Mouse (Mus musculus): Measurements from ENCODE around the gene Zfp112.

Gene Zfp112

DNA sequence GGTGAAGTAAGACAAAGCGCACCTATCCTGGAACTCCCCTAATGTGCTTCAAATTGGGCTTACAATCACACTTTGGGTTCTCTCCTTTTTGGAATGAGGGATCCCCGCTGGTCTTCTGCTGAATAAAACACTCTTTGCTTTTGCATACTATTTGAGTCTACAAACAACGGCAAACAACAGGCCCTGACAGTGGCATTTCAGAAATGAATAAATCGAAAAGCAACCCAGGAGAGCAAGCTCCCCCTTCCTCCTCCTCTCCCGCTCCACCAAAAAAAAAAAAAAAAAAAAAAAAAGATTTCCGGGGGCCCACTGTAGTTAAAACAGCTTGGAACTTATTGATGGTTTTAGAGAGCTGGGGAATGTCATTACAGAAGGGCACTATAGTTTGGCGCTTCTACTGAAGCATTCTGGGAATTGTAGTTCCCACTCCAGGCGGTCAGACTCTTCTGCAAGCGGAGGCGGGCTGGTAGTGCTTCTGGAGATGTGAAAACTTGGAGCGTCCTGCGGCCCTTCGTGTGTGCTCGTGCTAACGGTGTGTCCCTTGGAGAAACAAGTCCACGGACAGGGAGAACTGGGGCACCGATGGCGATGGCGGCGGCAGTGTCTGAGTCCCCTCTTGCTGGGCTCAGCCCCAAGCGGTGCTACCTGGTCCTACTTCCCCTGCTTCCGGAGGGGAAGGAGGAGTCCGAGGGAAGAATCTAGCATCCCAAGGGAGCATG lies 62.7 kb downstream of the Zfp112 start, which contains the start of gene Zfp114:
Zfp114 (plus strand) TSS at position 443 of the 719 bp plus-strand sequence.
- in situ Hi-C loops (cut with MboI; ENCODE audit: unreplicated experiment in 2 of 2): no loop called here

DNA sequence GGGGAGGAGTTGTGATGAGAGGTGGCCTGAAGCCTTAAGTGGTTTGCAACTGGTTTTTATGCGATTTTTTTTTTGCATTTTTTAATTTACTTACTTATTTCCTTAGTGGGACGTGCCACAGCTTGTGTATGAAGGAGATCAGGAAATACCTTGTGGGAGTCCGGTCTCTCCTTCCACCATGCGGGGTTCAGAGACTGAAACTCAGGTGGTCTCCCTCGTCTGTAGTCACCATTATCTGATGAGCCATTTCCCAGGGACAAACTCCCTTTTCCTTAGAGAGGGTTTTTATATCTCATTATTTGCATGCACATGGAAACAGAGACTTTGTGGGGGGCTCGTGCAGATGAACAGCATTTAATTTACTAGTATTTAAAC lies 63.2 kb downstream of the Zfp112 start:
- in situ Hi-C loops (cut with MboI; ENCODE audit: unreplicated experiment in 2 of 2): no loop called here
